Mouse (Mus musculus) liver, embryonic 13.5 days (tissue): ENCODE measurements around the gene Zc3h12b. TPM values are rescaled to one million over a fixed set of nuclear protein-coding genes. Genes with fewer than 3 reads are reported as not detected.

Source experiments
- ATAC-seq: fragments of 200-750 bp; cut with Nextera tagmentation; 2 replicates; pipeline ENCODE4 v1.8.0; 2017; ENCODE audit warnings: low read depth, mild to moderate bottlenecking, moderate number of reproducible peaks, moderate library complexity
- DNase-seq: peaks from one replicate; pipeline ENCODE4 v3.0.0; 2022
- H3K27ac ChIP-seq: fragments of 300-500 bp; sonication (generic); 2 replicates; pipeline ENCODE4 v1.5.1; 2015; ENCODE audit warnings: moderate library complexity, mild to moderate bottlenecking, inconsistent platforms
- H3K27me3 ChIP-seq: fragments of 300-500 bp; sonication (generic); 2 replicates; pipeline ENCODE4 v1.6.1; 2015; ENCODE audit warnings: mild to moderate bottlenecking, inconsistent platforms
- H3K36me3 ChIP-seq: fragments of 300-500 bp; sonication (generic); 2 replicates; pipeline ENCODE4 v1.6.1; 2015; ENCODE audit warnings: mild to moderate bottlenecking, inconsistent platforms
- H3K4me1 ChIP-seq: fragments of 300-500 bp; sonication (generic); replicated peaks from 2 replicates; pipeline ENCODE4 v1.6.1; 2015; ENCODE audit warnings: inconsistent platforms
- H3K4me2 ChIP-seq: fragments of 300-500 bp; sonication (generic); 2 replicates; pipeline ENCODE4 v1.6.1; 2015; ENCODE audit warnings: inconsistent platforms, mild to moderate bottlenecking, moderate library complexity
- H3K4me3 ChIP-seq: fragments of 300-500 bp; sonication (generic); replicated peaks from 2 replicates; pipeline ENCODE4 v1.5.1; 2015; ENCODE audit warnings: mild to moderate bottlenecking, inconsistent platforms
- H3K9ac ChIP-seq: fragments of 300-500 bp; sonication (generic); 2 replicates; pipeline ENCODE4 v1.6.1; 2015; ENCODE audit warnings: mild to moderate bottlenecking, inconsistent platforms
- H3K9me3 ChIP-seq: fragments of 300-500 bp; sonication (generic); replicated peaks from 2 replicates; pipeline ENCODE4 v1.6.1; 2016; ENCODE audit warnings: inconsistent platforms
- WGBS: fragments of 180-500 bp; shearing (Covaris S2); methylation state at CpG from one replicate; pipeline ENCODE4 v1.1.7; 2015; ENCODE audit not compliant: insufficient replicate concordance; 5-methylcytosine and 5-hydroxymethylcytosine counted together
- polyA plus RNA-seq: library from polyadenylated mRNA; unstranded; fragments of >200 nt; fragmentation: Nextera tagmentation; extraction: Ambion mirVana; gene quantifications from 2 replicates; pipeline ENCODE4 v1.2.1, GENCODE M21; 2015

Zc3h12b gene
- 0.17 and 0.23 TPM in 2 replicates for polyA plus RNA-seq

- Histone ChIP-seq H3K27ac (no peak within 1 kb of the TSS), H3K4me1 (no peaks in the 10 kb centered on the region), H3K4me2 (peak within 1 kb of the TSS; percentile 64), H3K4me3 (peak within 1 kb of the TSS; percentile 47), H3K36me3 (no peaks in the 10 kb centered on the region), H3K9me3 (no peaks in the 10 kb centered on the region), H3K9ac (0 out of 2 replicates have a peak within 1 kb of the TSS, but pooled peaks have one; percentile 9), H3K27me3 (0 out of 2 replicates have a peak, but pooled peaks cover 4% of the 10 kb centered on the region)
- DNase-seq (peak; percentile 18), ATAC-seq (peak; percentile 84)
- WGBS, result 12% methylated on average over 44 of the region's 46 CpGs
Observed at GRCm38 (mm10) chrX:95711227-95712111, at the start of gene Zc3h12b. Gene Zc3h12b, plus strand, starts transcription at chrX:95711678.

- no peaks in the 10 kb centered on the region for H3K36me3 ChIP-seq
- H3K9me3 ChIP-seq, result no peaks in the 10 kb centered on the region
- no peak overlapping the region for H3K4me2 ChIP-seq
- 62% methylated on average over 1 of the region's 1 CpGs for WGBS
- no peaks in the 10 kb centered on the region for H3K4me1 ChIP-seq
- no peak overlapping the region for H3K9ac ChIP-seq
- no peaks in the 10 kb centered on the region for H3K27me3 ChIP-seq
- ATAC-seq, result no peak
- H3K4me3 ChIP-seq, result no peak overlapping the region
- DNase-seq, result no peak
- H3K27ac ChIP-seq, result no peak overlapping the region
Observed at GRCm38 (mm10) chrX:95682206-95682605, 29.3 kb upstream of the Zc3h12b start.

- no peak for ATAC-seq
- WGBS, result 24% methylated on average over 1 of the region's 1 CpGs
Observed at GRCm38 (mm10) chrX:95687119-95687518, 24.4 kb upstream of the Zc3h12b start.

GRCm38 (mm10) chrX:95738253-95738652 lies 26.8 kb downstream of the Zc3h12b start:
- DNase-seq, result no peak
- WGBS, result 15% methylated on average over 2 of the region's 2 CpGs

More at GRCm38 (mm10) chrX:95687119-95687518, 24.4 kb upstream of the Zc3h12b start:
- no peak overlapping the region for H3K9ac ChIP-seq
- no peaks in the 10 kb centered on the region for H3K36me3 ChIP-seq
- no peak for DNase-seq
- no peak overlapping the region for H3K27ac ChIP-seq
- H3K4me1 ChIP-seq, result no peaks in the 10 kb centered on the region
- H3K9me3 ChIP-seq, result no peaks in the 10 kb centered on the region
- H3K4me2 ChIP-seq, result no peak overlapping the region
- H3K27me3 ChIP-seq, result no peaks in the 10 kb centered on the region
- no peak overlapping the region for H3K4me3 ChIP-seq

GRCm38 (mm10) chrX:95795881-95796280 lies 84.4 kb downstream of the Zc3h12b start:
- Histone ChIP-seq H3K4me2 (no peak overlapping the region), H3K9me3 (no peaks in the 10 kb centered on the region), H3K4me3 (no peak overlapping the region), H3K9ac (no peak overlapping the region), H3K27ac (no peak overlapping the region), H3K27me3 (no peaks in the 10 kb centered on the region), H3K4me1 (no peaks in the 10 kb centered on the region), H3K36me3 (no peaks in the 10 kb centered on the region)
- DNase-seq (no peak), ATAC-seq (no peak)
- 60% methylated on average over 3 of the region's 3 CpGs for WGBS

More at GRCm38 (mm10) chrX:95738253-95738652, 26.8 kb downstream of the Zc3h12b start:
- Histone ChIP-seq H3K4me2 (no peak overlapping the region), H3K4me1 (no peaks in the 10 kb centered on the region), H3K9me3 (no peaks in the 10 kb centered on the region), H3K27me3 (no peaks in the 10 kb centered on the region), H3K36me3 (no peaks in the 10 kb centered on the region), H3K9ac (no peak overlapping the region), H3K27ac (no peak overlapping the region), H3K4me3 (no peak overlapping the region)
- ATAC-seq, result no peak

- Histone ChIP-seq H3K4me3 (no peak overlapping the region), H3K9me3 (no peaks in the 10 kb centered on the region), H3K27ac (no peak overlapping the region), H3K9ac (no peak overlapping the region), H3K4me1 (no peaks in the 10 kb centered on the region), H3K27me3 (no peaks in the 10 kb centered on the region), H3K36me3 (no peaks in the 10 kb centered on the region), H3K4me2 (no peak overlapping the region)
- ATAC-seq, result no peak
- 42% methylated on average over 1 of the region's 1 CpGs for WGBS
- no peak for DNase-seq
Observed at GRCm38 (mm10) chrX:95801790-95802189, 90.3 kb downstream of the Zc3h12b start.

- ATAC-seq, result no peak
- Histone ChIP-seq H3K4me1 (no peaks in the 10 kb centered on the region), H3K36me3 (no peaks in the 10 kb centered on the region), H3K27me3 (no peaks in the 10 kb centered on the region; the same call in 1 of the 2 replicates), H3K4me3 (no peak overlapping the region), H3K9ac (no peak overlapping the region), H3K4me2 (no peak overlapping the region), H3K9me3 (no peaks in the 10 kb centered on the region), H3K27ac (no peak overlapping the region)
- DNase-seq, result no peak
- WGBS, result 62% methylated on average over 12 of the region's 14 CpGs
Observed at GRCm38 (mm10) chrX:95852806-95853205, 141.3 kb downstream of the Zc3h12b start.

GRCm38 (mm10) chrX:95881111-95881510 lies 169.6 kb downstream of the Zc3h12b start:
- H3K9ac ChIP-seq, result no peak overlapping the region
- no peaks in the 10 kb centered on the region for H3K27me3 ChIP-seq
- H3K4me2 ChIP-seq, result no peak overlapping the region
- no peak overlapping the region for H3K27ac ChIP-seq
- H3K4me1 ChIP-seq, result no peaks in the 10 kb centered on the region
- DNase-seq, result no peak
- no peak overlapping the region for H3K4me3 ChIP-seq
- H3K36me3 ChIP-seq, result no peaks in the 10 kb centered on the region
- H3K9me3 ChIP-seq, result no peaks in the 10 kb centered on the region
- ATAC-seq, result no peak

GRCm38 (mm10) chrX:95902716-95903115 lies 191.2 kb downstream of the Zc3h12b start:
- Histone ChIP-seq H3K4me3 (no peak overlapping the region), H3K9ac (no peak overlapping the region), H3K4me2 (no peak overlapping the region), H3K27me3 (no peaks in the 10 kb centered on the region), H3K4me1 (no peaks in the 10 kb centered on the region), H3K9me3 (no peaks in the 10 kb centered on the region), H3K27ac (no peak overlapping the region), H3K36me3 (no peaks in the 10 kb centered on the region)
- DNase-seq (no peak), ATAC-seq (no peak)
- WGBS, result 59% methylated on average over 3 of the region's 3 CpGs

- no peak for DNase-seq
- WGBS, result 81% methylated on average over 2 of the region's 2 CpGs
Observed at GRCm38 (mm10) chrX:95935481-95935880, 224.0 kb downstream of the Zc3h12b start.

GRCm38 (mm10) chrX:95945496-95945895 lies 234.0 kb downstream of the Zc3h12b start:
- Histone ChIP-seq H3K4me3 (no peak overlapping the region), H3K4me2 (no peak overlapping the region), H3K9ac (no peak overlapping the region), H3K27ac (no peak overlapping the region), H3K4me1 (no peaks in the 10 kb centered on the region), H3K27me3 (no peaks in the 10 kb centered on the region), H3K9me3 (no peaks in the 10 kb centered on the region), H3K36me3 (peaks cover 52% of the 10 kb centered on the region)
- WGBS, result 73% methylated on average over 2 of the region's 2 CpGs
- DNase-seq, result no peak
- no peak for ATAC-seq

More at GRCm38 (mm10) chrX:95935481-95935880, 224.0 kb downstream of the Zc3h12b start:
- H3K9me3 ChIP-seq, result no peaks in the 10 kb centered on the region
- H3K27me3 ChIP-seq, result no peaks in the 10 kb centered on the region
- no peak overlapping the region for H3K4me2 ChIP-seq
- no peaks in the 10 kb centered on the region for H3K4me1 ChIP-seq
- no peak for ATAC-seq
- H3K9ac ChIP-seq, result no peak overlapping the region
- no peak overlapping the region for H3K4me3 ChIP-seq
- H3K27ac ChIP-seq, result no peak overlapping the region
- H3K36me3 ChIP-seq, result peaks cover 40% of the 10 kb centered on the region

GRCm38 (mm10) chrX:95948135-95948534 lies 236.7 kb downstream of the Zc3h12b start:
- no peak overlapping the region for H3K4me3 ChIP-seq
- WGBS, result 76% methylated on average over 4 of the region's 4 CpGs
- DNase-seq (no peak), ATAC-seq (no peak)
- no peaks in the 10 kb centered on the region for H3K27me3 ChIP-seq
- H3K9ac ChIP-seq, result no peak overlapping the region
- no peaks in the 10 kb centered on the region for H3K4me1 ChIP-seq
- no peak overlapping the region for H3K27ac ChIP-seq
- no peak overlapping the region for H3K4me2 ChIP-seq
- no peaks in the 10 kb centered on the region for H3K9me3 ChIP-seq
- H3K36me3 ChIP-seq, result peaks cover 57% of the 10 kb centered on the region
